32 mouse cellular contexts compared by ENCODE assay signal in the genomic region with DNA sequence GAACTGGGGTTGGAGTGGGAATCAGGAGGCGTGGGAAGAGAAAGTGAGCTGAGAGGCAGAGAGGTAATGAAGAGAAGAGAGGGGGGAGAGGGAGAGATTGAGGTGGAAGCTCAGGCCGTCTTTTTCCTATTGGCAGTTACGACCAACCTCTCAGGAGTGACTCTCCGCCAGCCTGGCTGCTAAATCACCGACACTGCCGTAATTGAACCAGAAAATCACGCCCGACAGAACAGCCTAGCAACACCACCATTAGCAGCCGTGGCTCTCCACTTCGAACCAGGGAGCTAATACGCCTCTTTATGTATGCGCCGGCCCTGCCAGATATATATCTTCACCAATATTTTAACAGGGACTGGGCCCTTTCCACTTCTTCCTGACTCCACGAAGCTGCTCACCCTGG.
"Had no signal": no experiment of that assay in that cellular context is flagged by ENCODE, and none has a peak within 500 bp of the region (broad histone marks: within the 10 kb centered on the region; RNA-seq: fewer than 3 reads in every experiment).

No protein-coding gene starts in this region.

- H3K27me3 ChIP-seq: liver, embryonic 15.5 days; lung, embryonic 15.5 days had no signal

- ATAC-seq: liver, embryonic 12.5 days; liver, postnatal 0 days; lung, postnatal 0 days; midbrain, embryonic 13.5 days; midbrain, embryonic 15.5 days; midbrain, embryonic 16.5 days had no signal

- H3K9me3 ChIP-seq: limb, embryonic 10.5 days; limb, embryonic 12.5 days; limb, embryonic 13.5 days; limb, embryonic 15.5 days; liver, embryonic 12.5 days; liver, embryonic 13.5 days; liver, embryonic 15.5 days; lung, embryonic 15.5 days; midbrain, embryonic 10.5 days; midbrain, embryonic 12.5 days; midbrain, embryonic 13.5 days; midbrain, embryonic 15.5 days had no signal

- DNase-seq: left cerebral cortex, postnatal 4 days; liver; liver, embryonic 13.5 days; liver, postnatal 0 days; lung, adult 18-20 months; lung, adult 2 months; lung, embryonic 14.5 days; lung, postnatal 10 days; lung, postnatal 14 days; lung, postnatal 36 days; lung, postnatal 4 days; midbrain, embryonic 14.5 days had no signal

- H3K27ac ChIP-seq: left cerebral cortex, adult 2 months; limb, embryonic 10.5 days; limb, embryonic 12.5 days; limb, embryonic 13.5 days; limb, embryonic 15.5 days; liver, embryonic 12.5 days; liver, embryonic 13.5 days; liver, embryonic 14.5 days; liver, embryonic 15.5 days; lung, embryonic 15.5 days; macrophage; midbrain, embryonic 10.5 days; midbrain, embryonic 12.5 days; midbrain, embryonic 13.5 days; midbrain, embryonic 15.5 days had no signal

- H3K4me2 ChIP-seq: limb, embryonic 12.5 days; limb, embryonic 13.5 days; limb, embryonic 15.5 days; liver, embryonic 11.5 days; liver, embryonic 12.5 days; liver, embryonic 13.5 days; liver, embryonic 15.5 days; lung, embryonic 14.5 days; lung, embryonic 15.5 days; midbrain, embryonic 11.5 days; midbrain, embryonic 12.5 days; midbrain, embryonic 13.5 days; midbrain, embryonic 15.5 days had no signal

- H3K36me3 ChIP-seq: limb, embryonic 10.5 days; limb, embryonic 12.5 days; limb, embryonic 13.5 days; limb, embryonic 15.5 days; liver, embryonic 12.5 days; liver, embryonic 13.5 days; liver, embryonic 15.5 days; lung, embryonic 15.5 days; midbrain, embryonic 10.5 days; midbrain, embryonic 12.5 days; midbrain, embryonic 13.5 days; midbrain, embryonic 15.5 days had no signal

- H3K4me1 ChIP-seq: liver, embryonic 12.5 days; liver, embryonic 13.5 days; liver, embryonic 15.5 days; midbrain, embryonic 10.5 days; midbrain, embryonic 12.5 days; midbrain, embryonic 13.5 days; midbrain, embryonic 15.5 days had no signal

- H3K9ac ChIP-seq: limb, embryonic 12.5 days; limb, embryonic 13.5 days; limb, embryonic 15.5 days; liver, embryonic 12.5 days; liver, embryonic 13.5 days; liver, embryonic 14.5 days; liver, embryonic 15.5 days; liver, postnatal 0 days; lung, embryonic 14.5 days; lung, embryonic 15.5 days; midbrain, embryonic 12.5 days; midbrain, embryonic 13.5 days; midbrain, embryonic 15.5 days had no signal

- H3K4me3 ChIP-seq: left cerebral cortex, adult 2 months; limb, embryonic 10.5 days; limb, embryonic 12.5 days; limb, embryonic 13.5 days; limb, embryonic 15.5 days; liver, embryonic 12.5 days; liver, embryonic 13.5 days; liver, embryonic 15.5 days; lung, embryonic 15.5 days; megakaryocyte, embryonic 14.5 days; midbrain, embryonic 10.5 days; midbrain, embryonic 12.5 days; midbrain, embryonic 13.5 days; midbrain, embryonic 15.5 days; myocyte had no signal
